ENCODE assay signal across 15 mouse cellular contexts in genomic region chr7:139469457-139469856, GRCm38 (mm10).
DNase-seq lines count a peak whose midpoint lies in the region; ATAC-seq and TF ChIP-seq lines count a peak whose summit lies in the region.
"Had no signal": no experiment of that assay in that cellular context is flagged by ENCODE, and none has a peak within 500 bp of the region (broad histone marks: within the 10 kb centered on the region; RNA-seq: fewer than 3 reads in every experiment).

No protein-coding gene starts in this region.

- H3K9ac ChIP-seq in heart, embryonic 16.5 days (ENCODE audit: low read length): peak overlapping the region; percentile 52; the same call in 1 of the 2 replicates
- H3K9ac ChIP-seq: forebrain, embryonic 13.5 days; liver, embryonic 15.5 days had no signal

- H3K4me2 ChIP-seq in heart, embryonic 16.5 days (ENCODE audit: low read depth, low read length): no peak overlapping the region
- H3K4me2 ChIP-seq: forebrain, embryonic 13.5 days; liver, embryonic 15.5 days had no signal

- peak; percentile 45 for DNase-seq in adrenal gland, adult 2 months
- DNase-seq in adrenal gland, adult 8-10 months: no peak
- peak; percentile 46 to 57 for DNase-seq in heart, adult 18-20 months
- no peak for DNase-seq in heart, postnatal 36 days
- DNase-seq in brain, embryonic 14.5 days (ENCODE audit: low read depth): peak; percentile 31
- DNase-seq in right cerebral cortex, postnatal 14 days: no peak
- DNase-seq in right cerebral cortex, adult 2 months (ENCODE audit: low spot score in 2 of 2): no peak
- DNase-seq: kidney, adult 2 months; kidney, postnatal 25 days; lung, postnatal 10 days had no signal

- WGBS in heart, embryonic 16.5 days: 59% methylated on average over 4 of the region's 4 CpGs

- peak overlapping the region; percentile 93 for H3K27ac ChIP-seq in heart, embryonic 16.5 days (ENCODE audit: low read length)
- H3K27ac ChIP-seq: forebrain, embryonic 13.5 days; liver, embryonic 15.5 days had no signal

- intact Hi-C loops in heart, postnatal 36 days (cut with DNase I): loop anchor here (1.0 kb wide), 1 partner anchor 78 kb away; no protein-coding TSS in a partner anchor

- H3K36me3 ChIP-seq in heart, embryonic 16.5 days (ENCODE audit: control insufficient read depth, insufficient read depth): no peaks in the 10 kb centered on the region
- H3K36me3 ChIP-seq: G1E; liver, embryonic 15.5 days had no signal

- ATAC-seq in heart, embryonic 16.5 days (replicated peaks; ENCODE audit: extremely low read depth, insufficient read depth, low FRiP score): no peak
- ATAC-seq: CD4-positive, CD25-positive, alpha-beta regulatory T cell, adult 4 months; forebrain, embryonic 13.5 days had no signal

- no peak overlapping the region for H3K4me3 ChIP-seq in heart, embryonic 16.5 days (ENCODE audit: low read length)
- H3K4me3 ChIP-seq: forebrain, embryonic 13.5 days; liver, embryonic 15.5 days had no signal

- H3K27me3 ChIP-seq in heart, embryonic 16.5 days (ENCODE audit: control insufficient read depth, insufficient read depth, low read length): no peaks in the 10 kb centered on the region
- H3K27me3 ChIP-seq: forebrain, embryonic 13.5 days; liver, embryonic 15.5 days had no signal

- H3K9me3 ChIP-seq in heart, embryonic 16.5 days (replicated peaks; ENCODE audit: control insufficient read depth, low read length): no peaks in the 10 kb centered on the region
- H3K9me3 ChIP-seq: forebrain, embryonic 13.5 days; liver, embryonic 15.5 days had no signal

- H3K4me1 ChIP-seq in heart, embryonic 16.5 days (ENCODE audit: control insufficient read depth, insufficient read depth, low read length): peaks cover 73% of the 10 kb centered on the region

- no peak for TF ChIP-seq POLR2A in brain, embryonic 14.5 days (IDR thresholded peaks at IDR 0.05; ENCODE audit: borderline replicate concordance, extremely low read depth, insufficient read depth, insufficient read length, poor library complexity, severe bottlenecking)

- TF ChIP-seq CTCF in brain, embryonic 14.5 days (IDR thresholded peaks at IDR 0.05; ENCODE audit: borderline replicate concordance, extremely low read depth, insufficient read depth, insufficient read length): no peak

Comparison
In these comparisons a context has a peak if more than half of its experiments do, and no peak if none do; other contexts are left out.
1. DNase-seq: peak in adrenal gland, adult 2 months (single experiment), heart, adult 18-20 months (2 of 2) and brain, embryonic 14.5 days (single experiment); none in adrenal gland, adult 8-10 months (single experiment), heart, postnatal 36 days (0 of 2), right cerebral cortex, postnatal 14 days (single experiment) and right cerebral cortex, adult 2 months (0 of 2).